Mouse (Mus musculus): ENCODE measurements around the gene Fam180a. TPM values are rescaled to one million over a fixed set of nuclear protein-coding genes. Genes with fewer than 3 reads are reported as not detected.

Gene Fam180a
- total RNA-seq, 1 experiment from 2014 or later: not detected

DNA sequence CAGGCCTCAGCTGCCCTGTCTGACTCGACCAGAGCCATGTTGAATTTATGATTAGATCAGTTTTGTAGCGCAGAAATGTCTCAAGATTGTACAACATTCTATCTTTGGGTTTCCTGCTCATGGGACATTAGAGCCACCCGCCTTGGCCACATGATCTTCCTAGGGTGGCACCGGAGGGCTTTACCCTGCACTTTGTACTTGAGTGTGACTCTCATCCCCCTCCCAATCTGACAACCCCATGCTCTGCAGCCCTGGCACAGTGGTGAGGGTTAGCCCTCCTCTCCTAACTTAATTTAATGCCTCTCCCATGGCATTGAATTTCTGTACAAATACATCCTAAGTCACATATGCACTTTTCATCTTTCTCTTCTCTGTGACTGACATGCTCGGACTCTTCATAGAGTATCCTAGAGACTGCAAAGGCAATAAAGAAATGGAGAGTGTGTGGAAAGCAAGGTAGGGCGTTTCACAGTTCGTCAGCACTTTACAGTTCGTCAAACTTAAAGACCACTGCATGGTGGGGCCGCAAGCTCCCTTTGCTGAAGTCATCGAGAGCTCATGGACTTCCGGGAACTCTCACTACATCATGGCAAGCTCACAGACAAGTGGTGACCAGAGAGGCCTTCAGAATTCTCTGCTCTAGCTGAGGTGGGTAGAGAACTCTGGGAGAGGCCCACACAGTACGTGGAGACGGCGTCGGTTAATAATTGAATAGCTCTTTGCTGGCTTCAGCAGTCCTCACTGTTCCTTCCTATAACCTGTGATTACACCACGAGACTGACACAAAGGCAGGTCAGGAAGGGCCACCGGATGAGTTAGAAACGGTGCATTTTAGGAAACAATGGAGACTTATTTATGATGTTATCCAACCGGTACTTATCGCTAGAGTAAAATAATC, 53.8 kb downstream of the Fam180a start:
- ATAC-seq (ENCODE audit: extremely low read depth, insufficient number of reproducible peaks, low FRiP score, poor library complexity, severe bottlenecking): no peak

GRCm38 (mm10) chr6:35271094-35271855, 54.7 kb downstream of the Fam180a start:
- ATAC-seq (ENCODE audit: extremely low read depth, insufficient number of reproducible peaks, low FRiP score, poor library complexity, severe bottlenecking): no peak

DNA sequence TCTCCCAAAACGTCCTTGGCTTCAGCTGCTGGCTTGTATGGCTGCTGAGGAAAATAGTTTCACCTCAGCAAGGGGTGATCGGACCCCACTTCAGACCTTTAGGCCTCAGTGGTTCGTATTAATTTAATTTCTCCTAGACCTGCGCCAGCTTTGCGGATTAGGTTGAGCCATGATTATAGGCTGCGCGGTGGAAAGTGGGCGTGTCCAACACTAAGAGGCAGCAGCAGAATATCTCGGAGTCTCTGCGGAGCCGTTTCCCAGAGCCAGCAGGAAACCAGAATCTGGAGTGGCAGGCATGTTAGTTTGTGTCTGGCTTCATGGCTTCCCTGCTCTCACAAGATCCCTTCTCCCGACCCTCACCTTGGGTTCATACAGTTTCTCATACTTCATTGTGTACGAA, 56.3 kb downstream of the Fam180a start:
- no peak for ATAC-seq (ENCODE audit: extremely low read depth, insufficient number of reproducible peaks, low FRiP score, poor library complexity, severe bottlenecking)

- no peak for ATAC-seq (ENCODE audit: extremely low read depth, insufficient number of reproducible peaks, low FRiP score, poor library complexity, severe bottlenecking)
Measured at GRCm38 (mm10) chr6:35268711-35269110, 57.2 kb downstream of the Fam180a start.

DNA sequence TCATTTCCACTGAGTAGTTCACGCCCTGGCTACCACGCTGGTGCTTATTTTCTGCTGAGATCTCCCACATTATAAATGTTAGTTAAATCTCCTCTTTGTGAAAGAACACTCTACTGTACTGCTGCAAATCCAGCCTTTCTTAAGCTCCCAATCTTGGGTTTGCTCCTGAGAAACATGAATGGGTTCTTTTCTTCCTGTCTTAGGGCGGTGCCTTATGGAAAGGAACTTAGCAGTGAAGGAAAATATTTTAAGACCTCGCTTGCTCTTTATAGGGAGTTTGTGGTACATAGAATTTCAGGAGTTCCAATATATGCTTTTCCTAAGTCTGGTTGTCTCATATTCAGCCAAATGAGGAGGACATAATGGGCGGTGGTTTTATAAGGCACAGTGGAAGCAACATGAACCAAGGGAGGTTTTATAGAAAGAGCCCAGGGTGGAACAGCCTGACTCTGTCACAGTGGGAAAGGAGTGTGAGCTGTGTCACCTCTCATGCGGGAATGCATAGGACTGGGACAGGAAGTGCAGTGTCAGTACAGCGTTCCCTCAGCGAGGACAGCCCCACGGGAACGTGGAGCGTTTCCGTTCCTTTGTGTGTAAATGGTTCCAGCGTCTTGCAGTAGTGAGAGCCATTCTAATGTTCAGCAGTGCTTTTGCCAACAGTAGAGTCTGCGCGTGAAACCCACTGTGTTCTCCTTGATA, 60.2 kb downstream of the Fam180a start:
- no peak for ATAC-seq (ENCODE audit: extremely low read depth, insufficient number of reproducible peaks, low FRiP score, poor library complexity, severe bottlenecking)

Other genes with a start within 250 kb of the Fam180a start
- gene Cnot4, start 192.4 kb downstream of the Fam180a start, total RNA-seq (2017): 53.3 and 57.0 TPM in 2 replicates
- gene Nup205, start 148.7 kb downstream of the Fam180a start, total RNA-seq (2017): 22.3 and 29.1 TPM in 2 replicates
- 0.25 TPM in 1 of 2 replicates, not detected in the other for gene Slc13a4, start 18.0 kb downstream of the Fam180a start, total RNA-seq (2017)
- gene Mtpn, start 213.7 kb upstream of the Fam180a start, total RNA-seq (2017): 175 and 193 TPM in 2 replicates

Measured in neutrophil, adult 5-6 weeks (primary cell).